Mouse (Mus musculus) embryo, embryonic 10 days (tissue): Measurements from ENCODE around the gene Gm42417.

ENCODE experiments used
- DNase-seq: peaks from one replicate; pipeline ENCODE4 v3.0.0-alpha.2; 2015; ENCODE audit warnings: low spot score

Gene Gm42417

DNA sequence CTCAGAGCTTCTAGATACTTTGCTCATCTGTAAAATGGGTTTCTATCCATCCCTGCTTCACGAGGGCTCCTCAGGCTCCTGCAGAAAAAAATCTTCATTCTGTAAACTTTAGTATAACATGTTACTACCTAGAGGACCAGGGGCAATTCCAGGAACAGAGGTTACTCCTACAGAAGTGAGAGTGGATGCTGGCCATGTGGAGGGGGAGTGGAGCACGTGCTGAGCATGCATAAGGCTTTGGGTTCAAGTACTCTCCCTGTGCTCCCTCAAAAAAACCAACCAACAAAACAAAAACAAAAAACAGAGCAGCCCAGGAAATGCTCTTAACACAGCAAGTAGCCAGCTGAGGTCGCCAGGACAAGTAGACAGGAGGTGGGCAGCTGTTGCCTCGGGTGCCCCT lies 24.4 kb upstream of the Gm42417 start:
- no peak for DNase-seq

DNA sequence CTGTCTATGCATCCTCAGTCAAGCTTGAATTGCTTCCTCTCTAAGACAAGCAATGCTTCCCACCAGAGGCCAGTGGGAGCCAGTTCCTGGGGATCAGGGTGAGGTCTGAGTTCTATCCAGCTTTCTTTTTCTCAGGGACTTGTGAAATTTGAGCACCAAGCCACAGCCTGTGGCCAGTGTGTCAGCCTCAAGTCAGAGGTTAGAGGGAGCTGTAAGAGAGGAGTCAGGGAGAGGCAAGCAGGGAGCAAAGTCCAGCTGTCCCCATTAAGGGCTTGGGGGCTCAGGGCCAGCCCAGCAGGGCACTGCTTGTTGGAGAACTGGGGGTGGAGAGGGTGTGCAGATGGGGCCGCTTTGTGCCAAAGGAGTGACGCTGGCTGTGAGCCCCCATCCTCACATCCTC lies 24.0 kb upstream of the Gm42417 start:
- DNase-seq, result peak; percentile 16

- no peak for DNase-seq
Measured at GRCm38 (mm10) chr1:36562388-36562787, 23.2 kb upstream of the Gm42417 start.

GRCm38 (mm10) chr1:36560903-36561302 lies 21.7 kb upstream of the Gm42417 start:
- no peak for DNase-seq

DNA sequence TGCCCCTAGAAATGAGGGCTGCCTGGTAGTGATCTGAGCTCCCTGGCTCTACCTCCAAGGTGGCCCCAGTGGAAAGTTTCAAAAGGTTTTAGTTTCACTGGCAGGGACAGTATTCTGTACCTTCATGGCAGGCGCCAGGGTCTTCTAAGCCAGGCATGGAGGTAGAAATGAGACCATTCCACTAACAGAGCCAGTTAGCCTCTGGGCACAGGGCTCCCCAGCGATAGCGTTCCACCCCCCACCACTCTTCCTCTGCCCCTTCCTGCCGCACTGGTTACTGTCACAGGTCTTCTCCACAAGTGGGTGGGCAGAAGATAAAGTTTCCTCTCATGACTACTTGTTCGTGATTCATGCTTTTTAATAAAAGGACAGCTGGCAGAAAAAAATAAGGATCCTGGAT lies 20.7 kb upstream of the Gm42417 start:
- DNase-seq, result no peak

DNA sequence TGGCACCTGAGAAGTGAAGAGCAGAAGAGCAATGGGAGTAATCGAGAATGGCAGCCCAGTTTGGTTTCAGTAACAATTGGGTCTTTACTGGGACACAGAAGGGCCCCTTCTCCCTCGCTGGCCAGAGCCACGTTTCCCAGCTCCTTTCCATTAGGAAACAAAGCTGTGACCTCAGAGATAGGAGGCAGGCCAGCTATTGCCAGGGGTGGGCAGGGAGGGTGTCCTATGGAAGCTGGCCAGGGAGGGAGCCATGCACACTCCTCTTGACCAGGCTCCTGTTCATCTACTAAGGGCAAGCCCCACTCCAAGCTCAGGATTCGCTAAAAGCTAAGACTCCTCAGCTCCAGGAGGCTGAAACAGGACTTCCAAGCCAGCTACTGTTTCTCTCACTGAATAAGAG lies 20.0 kb upstream of the Gm42417 start:
- DNase-seq, result peak; percentile 53

DNA sequence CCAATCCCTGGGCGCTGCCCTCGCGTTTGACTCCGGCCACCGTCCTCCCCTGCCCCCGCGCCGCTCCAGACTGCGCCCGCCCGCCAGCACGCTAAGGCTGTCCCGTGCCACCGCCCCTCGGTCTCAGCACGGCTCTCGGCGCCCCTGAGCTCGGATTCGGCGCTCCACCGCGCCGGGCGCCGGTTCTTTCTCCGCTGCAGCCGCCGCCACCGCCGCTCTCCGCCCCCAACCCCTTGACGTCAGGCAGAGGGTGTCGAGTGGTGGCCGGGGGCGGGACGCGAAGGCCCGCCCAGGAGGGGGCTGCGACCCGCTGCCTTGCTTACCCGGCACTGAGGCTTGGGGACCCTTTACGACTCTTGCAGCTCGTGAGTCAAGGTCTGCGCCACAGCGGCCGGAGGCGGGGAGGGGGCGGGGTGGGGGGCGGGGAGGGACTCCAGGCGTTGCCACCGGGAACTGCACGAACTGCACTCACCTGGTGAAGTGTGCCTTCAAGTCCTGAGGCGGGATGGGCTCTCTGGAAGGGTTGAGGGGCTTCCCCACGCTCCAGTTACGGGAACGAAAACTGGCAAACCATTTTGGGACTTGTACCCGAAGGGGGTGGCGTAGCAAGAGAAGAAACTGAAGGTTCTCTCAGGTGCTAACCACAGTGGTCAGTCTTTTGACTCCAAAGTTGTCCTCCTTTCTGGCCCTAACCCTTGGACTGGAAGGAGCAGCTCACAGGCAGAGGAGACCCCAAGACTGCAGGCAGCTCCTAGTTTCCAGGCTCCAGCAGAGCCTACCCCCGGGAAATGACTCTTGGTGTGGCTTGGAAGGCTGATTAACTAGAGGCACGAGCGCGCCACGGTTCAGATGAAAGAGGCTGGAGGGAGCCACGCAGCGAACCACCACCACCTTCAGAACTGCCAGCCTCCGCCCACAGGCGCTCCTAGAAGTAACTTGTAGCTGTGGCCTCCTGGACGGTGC lies 19.1 kb upstream of the Gm42417 start, which contains the start of gene Sema4c:
TSS of gene Sema4c (minus strand) at position 319 of the 963 bp plus-strand sequence.
- DNase-seq, result peak; percentile 88

DNA sequence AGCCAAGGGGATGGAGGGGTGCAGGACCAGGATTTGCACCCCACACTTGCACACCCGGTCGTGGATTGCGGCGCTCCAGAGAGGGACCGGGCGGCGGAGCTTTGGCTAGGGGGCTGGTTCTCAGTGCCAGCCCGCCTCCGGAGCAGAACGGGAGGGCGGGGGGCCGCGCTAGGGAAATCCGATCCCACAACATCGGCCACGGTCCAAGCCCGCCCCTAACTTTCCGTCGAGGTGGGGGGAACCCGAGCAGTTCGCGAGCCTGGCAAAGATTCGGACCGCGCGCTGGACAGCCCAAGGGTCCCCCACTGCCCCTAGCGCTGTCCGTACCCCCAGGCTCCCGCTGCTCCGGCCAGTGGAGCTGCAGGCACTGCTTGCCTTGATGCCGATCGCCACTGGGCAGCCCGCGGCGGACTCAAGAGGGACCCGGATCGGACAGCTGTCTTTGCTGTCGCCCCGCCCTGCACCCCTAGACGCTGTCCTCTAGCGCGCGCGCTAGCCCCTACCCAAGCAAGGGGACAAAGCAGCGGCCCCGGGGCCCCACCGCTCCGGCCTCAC lies 18.3 kb upstream of the Gm42417 start:
- DNase-seq, result peak; percentile 87

GRCm38 (mm10) chr1:36556553-36557456 lies 17.6 kb upstream of the Gm42417 start:
- DNase-seq, result peak; percentile 93

DNA sequence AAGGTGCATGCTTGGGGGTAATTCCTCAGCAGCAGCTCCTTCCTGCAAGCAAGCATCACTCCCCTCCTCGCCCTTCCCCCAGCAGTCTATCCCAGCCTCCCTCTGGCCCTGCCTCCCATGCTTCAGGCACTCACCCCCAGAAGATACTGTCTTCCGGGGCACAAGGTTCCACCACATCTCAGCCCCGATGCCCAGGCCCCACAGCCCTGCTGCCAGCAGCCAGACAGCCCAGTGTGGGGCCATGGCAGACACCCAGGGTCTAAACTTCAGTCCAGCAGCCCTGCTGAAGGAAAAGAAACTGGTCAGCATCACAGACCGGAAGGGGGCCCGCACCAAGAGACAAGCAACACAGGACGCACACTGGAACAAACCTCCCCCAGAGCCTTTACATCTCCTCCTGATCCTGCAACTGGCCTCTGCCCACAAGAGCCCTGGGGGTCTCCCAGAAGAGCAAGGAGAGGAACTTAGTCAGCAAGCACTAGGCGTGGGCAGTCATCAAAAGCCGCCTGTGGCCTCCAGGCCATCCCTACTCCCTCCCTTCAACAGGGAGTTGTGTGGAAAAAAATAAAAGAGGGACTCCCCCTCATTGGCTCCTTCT lies 16.7 kb upstream of the Gm42417 start:
- DNase-seq, result peak; percentile 39

DNA sequence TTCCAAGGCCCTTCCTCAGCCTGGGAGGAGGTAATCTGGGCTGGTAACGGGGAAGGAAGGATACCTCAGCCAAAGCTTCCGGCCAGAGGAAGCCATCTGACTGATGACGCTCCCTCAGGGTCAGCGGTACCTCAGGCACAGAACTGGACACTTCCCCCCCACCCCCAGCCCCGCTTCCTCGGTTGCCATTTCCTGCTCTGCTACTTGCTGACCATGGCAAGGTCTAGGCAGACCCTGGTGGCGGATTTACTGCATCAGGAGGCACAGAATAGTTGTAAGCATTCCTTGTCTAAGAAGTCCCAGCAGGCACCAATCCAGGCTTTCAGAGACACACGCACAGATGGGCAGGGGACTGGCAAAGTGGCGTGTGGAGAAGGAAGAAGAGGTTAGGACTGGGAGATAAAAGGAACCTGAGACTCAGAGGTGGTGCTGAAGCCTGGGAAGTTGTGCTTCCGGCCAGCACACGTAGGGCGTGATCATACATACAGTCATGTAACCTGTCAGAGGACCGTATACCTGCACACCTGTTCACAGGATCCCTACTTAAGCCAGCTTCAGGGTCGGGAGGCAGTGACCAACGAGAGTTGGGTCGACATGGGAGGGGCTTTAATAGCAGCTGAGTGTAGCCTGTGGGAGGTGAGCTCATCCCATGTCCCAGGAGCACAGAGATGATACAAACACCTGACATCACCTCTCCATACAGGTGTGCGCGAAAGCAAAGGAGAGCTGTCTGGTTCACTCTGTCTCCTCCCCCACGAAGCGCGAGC lies 15.6 kb upstream of the Gm42417 start:
- DNase-seq, result no peak

DNA sequence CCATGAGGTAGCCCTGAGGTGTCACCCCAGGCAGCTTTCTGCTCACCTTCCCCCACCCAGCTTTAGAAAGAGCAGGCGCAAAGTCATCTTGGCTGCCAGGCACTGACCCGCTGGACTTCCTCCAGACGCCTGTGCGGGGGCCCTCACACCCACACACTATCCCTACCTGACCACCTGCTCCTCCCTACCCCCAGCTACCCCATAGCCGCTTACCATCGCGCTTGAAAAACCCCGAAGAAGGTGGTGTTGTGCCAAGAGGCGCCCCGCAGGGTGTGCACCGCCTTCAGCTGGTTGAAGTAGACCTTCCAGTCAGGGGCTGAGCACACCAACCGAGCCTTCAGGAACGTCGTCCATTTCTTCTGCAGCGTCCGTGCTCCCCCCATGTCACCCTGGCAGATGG lies 13.3 kb upstream of the Gm42417 start:
- no peak for DNase-seq

DNA sequence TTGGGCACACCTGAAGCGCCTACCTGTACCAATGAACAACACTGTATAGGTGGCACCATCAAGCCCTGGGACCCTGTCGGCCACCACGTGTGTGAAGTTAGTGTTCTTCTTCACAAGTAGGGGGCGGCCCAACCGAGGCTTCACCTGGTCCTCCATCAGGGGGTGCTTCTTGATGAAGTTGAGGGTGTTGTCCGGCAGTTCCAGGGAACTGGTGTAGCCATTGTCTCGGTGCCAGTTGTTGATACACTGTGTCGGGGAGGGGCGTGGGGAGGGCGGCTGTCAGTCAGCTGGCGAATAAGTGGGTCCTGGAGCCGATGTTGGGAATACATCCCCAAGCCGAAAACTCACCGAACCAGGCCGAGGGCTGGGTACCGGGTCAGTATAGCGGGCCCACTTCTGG lies 12.7 kb upstream of the Gm42417 start:
- no peak for DNase-seq

DNA sequence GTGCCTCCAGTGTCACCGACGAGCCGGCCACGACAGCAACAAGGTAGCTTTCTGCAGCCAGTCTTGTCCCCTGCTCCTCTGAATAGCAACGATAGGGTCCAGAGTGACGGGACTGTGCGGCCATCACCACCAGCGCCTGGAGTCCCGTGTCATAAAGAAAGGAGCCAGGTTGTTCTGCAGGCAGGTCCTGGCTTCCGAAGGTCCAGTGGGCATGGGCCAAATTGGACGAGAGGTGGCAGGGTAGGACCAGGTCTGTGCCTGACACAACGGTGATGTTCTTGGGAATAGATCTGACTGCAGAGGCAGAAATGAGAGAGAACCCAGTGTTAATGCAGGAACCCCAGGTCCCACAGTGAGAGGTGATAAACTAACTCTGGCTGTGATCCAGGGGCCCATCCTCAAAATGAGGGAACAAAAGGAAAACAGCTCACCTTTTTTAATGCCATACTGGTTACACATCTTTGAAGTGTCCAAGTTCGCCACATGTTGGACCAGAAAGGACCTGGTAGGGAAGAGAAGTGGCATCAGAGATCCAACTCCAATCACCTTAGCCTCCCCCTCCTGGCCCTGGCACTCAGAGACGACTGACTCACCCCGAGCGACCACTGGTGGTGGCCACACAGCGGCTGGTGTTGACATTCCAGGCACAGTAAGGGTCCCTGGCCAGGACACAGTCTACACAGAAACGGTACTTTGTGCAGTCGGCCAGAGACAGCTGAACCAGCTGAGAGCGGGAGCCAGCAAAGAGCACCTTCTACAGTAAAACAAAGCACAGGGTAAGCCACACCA lies 11.0 kb upstream of the Gm42417 start:
- DNase-seq, result no peak

GRCm38 (mm10) chr1:36549491-36549890 lies 10.3 kb upstream of the Gm42417 start:
- no peak for DNase-seq

GRCm38 (mm10) chr1:36548771-36549170 lies 9.5 kb upstream of the Gm42417 start:
- no peak for DNase-seq

- no peak for DNase-seq
Measured at GRCm38 (mm10) chr1:36547981-36548598, 8.9 kb upstream of the Gm42417 start.

GRCm38 (mm10) chr1:36546888-36547471 lies 7.8 kb upstream of the Gm42417 start, which contains the start of gene Ankrd39:
Ankrd39 (minus strand) TSS chr1:36547445.
- peak; percentile 99 for DNase-seq

GRCm38 (mm10) chr1:36545845-36546600 lies 6.8 kb upstream of the Gm42417 start:
- peak; percentile 36 for DNase-seq
